Mouse (Mus musculus) heart, postnatal 4 days (tissue): ENCODE measurements around the gene AC141477.1. TPM values are rescaled to one million over a fixed set of nuclear protein-coding genes. Genes with fewer than 3 reads are reported as not detected.
A peak's percentile ranks its signal among the peaks of the same experiment; 100 is the strongest.

Source experiments
- DNase-seq: peaks from one replicate; pipeline ENCODE4 v3.0.0; 2021
- total RNA-seq, 2 experiments: library from RNA; stranded (reverse); gene quantifications; 2 replicates each; pipeline ENCODE4 v1.2.3; 2021

AC141477.1 gene
- not detected for total RNA-seq

DNA sequence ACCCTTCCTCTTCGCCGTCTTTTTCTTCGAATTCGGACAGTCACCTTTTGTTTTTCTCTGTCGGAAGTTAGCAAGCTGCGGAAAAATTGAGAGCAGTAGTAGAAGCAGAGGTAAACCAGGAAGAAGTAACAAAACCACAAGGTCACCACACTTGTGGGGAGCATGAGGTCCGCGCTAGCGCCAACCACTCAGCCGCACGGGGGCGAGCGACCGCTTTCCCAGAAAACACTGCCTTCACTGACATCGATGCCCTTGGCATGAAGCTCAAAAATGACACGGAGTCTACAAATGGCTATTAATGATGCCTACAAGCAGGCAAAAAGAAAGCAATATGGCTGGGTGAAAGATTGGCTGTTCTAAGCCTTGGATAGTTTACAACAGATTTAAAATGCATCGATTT, at the start of gene AC141477.1:
AC141477.1 (minus strand) TSS at position 164 of the 400 bp plus-strand sequence.
- no peak for DNase-seq

DNA sequence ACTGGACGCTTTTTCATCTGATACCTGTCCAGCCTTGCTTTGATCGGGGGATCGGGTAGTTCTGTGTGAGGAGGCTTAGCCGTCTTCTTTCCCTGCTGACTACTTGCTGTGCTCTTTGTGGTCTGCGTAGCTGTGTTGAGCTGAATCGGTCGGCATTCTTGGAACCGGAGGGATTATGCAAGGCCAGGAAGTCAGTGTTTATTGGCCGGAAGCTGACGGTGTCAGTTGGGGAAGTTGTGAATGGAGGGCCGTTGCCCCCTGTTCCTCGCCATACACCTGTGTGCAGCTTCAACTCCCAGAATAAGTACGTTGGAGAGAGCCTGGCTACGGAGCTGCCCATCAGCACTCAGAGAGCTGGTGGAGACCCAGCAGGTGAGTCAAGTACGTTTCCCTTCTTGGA, 49.0 kb upstream of the AC141477.1 start:
- no peak for DNase-seq

DNA sequence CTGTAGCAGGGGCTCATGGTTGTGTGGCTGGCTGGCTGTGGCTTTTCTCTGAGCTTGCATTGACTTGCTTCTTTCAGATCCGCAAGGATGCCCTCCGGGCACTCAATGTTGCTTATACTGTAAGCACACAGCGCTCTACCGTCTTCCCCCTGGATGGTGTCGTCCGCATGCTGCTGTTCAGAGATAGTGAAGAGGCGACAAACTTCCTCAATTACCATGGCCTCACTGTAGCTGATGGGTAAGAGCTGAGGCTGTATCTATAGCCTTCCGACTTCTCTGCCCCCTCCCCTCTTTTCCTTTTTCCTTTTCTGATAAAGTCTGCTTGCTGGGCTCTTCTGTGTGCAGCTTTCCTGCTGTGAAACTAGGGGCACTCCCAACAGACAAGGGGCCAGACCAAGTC, 48.0 kb upstream of the AC141477.1 start:
- DNase-seq, result no peak

DNA sequence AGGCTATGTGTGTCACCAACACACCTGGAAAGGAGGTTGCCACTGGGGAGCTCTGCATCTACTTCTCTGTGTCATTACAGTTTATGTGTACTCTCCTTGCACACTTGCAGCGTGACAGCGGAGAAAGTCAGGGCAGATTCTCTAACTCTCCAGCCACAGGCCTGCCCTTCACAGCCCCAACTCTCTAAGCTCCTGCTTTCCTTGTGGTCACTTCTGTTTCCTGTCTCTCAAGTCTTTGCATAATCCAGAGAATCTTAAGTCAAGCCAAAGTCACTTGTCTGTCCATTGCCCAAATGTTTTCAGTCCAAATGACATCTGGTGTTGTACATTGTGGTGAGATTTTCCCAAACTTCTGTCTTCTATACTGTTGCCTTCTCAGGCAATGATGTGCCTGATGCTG, 46.1 kb upstream of the AC141477.1 start:
- DNase-seq, result no peak

DNA sequence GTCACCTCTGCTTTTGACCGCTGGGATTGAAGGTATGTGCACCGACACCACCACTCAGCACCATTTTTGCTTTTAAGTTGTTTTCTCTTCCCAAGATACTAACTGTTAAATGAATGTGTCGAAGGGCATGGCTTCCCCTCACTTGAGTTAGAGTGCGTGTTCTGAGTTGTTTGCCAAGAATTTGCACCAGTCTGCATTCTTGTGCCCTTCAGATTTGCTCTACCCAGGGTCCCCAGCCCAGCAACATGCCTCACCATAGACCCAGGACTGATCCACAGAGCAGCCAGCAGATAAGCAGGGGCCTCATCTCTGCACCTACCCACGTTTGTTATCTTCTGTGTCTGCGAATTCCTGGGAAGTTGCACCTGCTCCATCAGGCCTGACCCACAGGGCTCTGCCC, 41.2 kb upstream of the AC141477.1 start:
- DNase-seq, result no peak

DNA sequence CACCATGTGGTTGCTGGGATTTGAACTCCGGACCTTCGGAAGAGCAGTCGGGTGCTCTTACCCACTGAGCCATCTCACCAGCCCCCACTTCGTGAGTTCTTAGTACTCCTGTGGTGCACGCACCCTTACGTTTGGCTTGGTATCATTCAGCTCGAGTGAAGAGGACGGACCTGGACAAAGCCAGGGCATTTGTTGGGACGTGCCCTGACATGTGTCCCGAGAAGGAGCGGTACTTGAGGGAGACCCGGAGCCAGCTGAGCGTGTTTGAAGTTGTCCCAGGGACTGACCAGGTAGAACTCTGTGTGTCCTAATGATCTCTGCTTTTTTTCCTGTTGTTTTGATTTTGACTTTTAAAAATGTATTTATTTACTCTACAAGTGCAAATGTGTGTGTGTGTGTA, 40.6 kb upstream of the AC141477.1 start:
- DNase-seq, result no peak

DNA sequence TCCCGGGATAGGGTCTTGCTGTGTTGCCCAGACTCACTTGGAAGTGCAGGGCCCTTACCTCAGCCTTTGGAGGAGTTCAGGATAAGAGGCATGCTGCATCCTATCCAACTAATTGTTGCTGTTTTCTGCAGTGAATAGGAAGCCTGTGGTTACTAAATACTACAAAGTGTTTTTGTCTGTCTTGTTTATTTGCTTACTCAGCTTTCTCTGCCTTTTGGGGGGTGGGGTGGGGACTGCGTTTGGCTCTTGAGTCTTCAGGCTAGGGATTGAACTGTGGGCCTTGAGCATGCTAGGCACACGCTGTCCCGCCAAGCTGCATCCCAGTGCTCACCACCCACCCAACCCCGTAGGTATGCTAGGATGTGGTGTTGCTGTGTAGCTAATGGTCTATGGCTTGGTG, 33.5 kb upstream of the AC141477.1 start:
- DNase-seq, result no peak

DNA sequence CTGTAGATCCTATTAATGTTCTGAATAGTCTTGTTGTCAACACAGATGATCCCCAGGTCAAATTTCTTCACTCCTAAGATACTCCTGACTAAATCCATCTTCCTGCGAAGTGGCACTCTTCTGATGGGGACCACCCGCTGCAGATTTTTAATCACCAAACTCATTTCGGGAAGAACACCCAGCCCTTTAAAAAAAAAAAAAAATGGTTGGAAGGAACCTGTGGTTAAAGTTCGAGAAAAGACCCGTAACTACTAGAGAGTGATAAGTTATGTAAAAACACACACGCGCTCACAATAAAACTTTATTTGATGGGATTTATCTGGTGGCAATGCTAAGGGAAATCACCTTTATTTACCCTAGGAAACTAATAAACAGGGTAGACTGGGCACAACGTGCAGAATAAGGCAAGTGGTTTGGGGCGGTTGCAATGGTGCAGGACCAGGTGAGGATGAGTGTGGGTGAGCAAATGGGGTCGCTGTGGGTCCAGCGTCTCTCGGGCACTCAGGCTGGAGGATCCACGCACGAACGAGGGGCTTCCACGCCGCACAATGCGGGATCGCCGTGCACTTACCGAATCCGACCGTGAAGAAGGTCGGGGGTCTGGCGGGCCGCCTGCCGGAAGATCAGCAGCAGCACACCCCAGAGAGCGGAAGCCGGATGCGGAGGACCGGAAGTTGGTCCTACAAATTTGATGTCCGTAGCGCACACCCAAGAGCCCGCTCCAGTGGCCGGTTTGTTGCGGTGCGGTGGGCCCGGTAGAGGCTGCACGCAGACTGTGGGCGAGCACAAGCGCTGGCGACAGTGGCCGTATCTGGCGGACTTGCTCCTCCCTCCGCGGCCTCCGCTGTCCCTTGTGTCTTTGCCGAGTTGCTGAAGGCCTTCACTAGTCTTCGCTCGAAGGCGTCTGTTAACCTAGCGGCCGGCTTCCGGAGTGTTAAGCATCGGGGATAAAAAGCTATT, 28.2 kb upstream of the AC141477.1 start, which contains the start of the genes Mcm3ap and Ybey:
Mcm3ap (plus strand) TSS at position 725 of the 960 bp plus-strand sequence.
Ybey (minus strand) TSS at position 912 of the 960 bp plus-strand sequence.
- peak; percentile 91 for DNase-seq

DNA sequence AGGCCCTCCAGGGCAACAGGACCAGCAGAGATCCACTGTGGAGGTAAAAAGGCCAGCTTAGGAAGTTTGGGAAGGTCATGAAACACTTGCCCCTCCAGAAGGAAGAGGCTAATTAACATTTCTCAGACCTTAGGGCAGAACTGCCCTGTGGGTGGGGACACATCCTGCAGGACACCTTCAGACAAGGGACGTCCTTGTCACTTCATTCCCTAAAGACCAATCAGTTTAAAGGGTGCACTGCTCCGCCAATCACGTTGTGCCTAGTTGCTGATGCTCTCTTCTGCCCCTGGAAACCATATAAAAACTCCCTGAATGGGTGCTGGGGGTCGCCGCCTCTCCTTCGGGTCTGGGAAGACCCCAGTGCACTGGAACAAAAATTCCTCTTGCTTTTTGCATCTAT, 22.5 kb upstream of the AC141477.1 start:
- no peak for DNase-seq

DNA sequence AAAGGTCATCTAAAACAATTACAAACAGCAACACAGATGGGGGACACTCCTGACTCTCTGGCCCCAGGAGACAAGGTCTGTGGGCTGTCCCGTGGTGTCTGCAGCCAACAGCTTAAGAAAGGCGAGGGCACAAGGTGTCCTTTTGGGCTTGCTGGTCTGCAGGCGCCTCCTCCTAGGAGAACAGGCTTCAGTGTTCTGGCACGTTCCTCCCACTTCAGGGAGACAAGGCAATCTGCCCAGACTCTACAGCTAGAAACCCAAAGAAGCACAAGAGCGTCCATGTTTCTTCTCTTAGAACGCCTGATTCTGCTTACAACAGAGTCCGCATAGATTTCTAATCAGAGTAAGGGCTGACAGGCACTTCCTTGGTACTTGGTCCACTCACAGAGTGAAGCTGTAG, 22.1 kb upstream of the AC141477.1 start:
- DNase-seq, result no peak

DNA sequence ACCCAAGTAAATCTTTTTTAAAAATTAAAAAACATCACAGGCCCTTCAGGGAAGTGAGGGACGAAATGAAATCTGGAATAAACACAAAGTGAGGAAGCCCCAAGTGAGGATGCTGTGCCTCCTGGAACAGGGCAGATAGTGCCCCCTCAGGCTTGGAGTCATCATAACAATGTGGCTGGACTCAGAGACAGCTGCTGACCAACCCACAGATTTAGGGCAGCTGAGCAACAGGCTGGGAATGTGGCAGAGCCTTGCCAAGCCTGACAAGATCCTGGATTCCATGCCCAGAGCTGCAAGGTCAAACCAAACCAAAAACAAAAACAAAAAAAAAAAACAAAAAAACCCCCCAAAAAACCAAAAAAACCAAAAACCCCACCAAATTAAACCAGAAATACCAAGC, 21.0 kb upstream of the AC141477.1 start:
- no peak for DNase-seq

DNA sequence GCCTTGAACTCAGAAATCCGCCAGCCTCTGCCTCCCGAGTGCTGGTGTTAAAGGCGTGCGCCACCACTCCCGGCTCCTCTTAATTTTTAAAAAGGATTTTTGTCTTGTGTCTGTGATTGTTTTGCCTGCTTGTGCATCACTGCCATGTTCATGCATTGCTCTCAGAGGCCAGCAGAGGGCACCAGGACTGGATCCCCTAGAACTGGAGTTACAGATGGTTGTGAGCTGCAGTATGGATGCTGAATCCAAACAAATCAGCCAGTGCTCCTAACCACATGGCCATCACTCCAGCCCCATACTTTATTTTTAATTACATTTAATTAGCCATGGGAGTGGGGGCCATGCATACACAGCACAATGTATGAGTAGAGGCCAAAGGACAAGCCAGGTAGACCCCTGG, 15.0 kb upstream of the AC141477.1 start:
- DNase-seq, result peak; percentile 72

DNA sequence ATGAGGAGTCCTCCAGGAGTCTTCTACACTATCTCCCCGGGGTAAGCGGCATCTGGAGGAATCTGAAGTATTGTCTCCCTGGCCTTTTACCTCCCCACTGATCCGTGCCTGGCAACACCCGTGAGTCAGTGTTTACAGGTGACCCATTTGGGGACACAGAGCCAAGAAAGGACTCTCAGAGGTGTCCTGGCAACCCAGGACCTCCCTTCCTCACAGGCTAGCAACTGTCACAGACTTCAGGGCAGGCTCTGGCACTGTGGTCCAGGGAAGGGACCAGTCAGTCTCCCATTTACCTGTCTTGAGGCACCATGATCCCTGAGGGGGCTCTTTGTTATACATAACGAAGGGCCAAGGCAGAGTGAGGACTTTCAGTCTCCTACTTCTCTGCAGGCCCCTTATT, 8.6 kb upstream of the AC141477.1 start, which contains the start of gene 2610028H24Rik:
2610028H24Rik (plus strand) TSS at position 231 of the 400 bp plus-strand sequence.
- no peak for DNase-seq

DNA sequence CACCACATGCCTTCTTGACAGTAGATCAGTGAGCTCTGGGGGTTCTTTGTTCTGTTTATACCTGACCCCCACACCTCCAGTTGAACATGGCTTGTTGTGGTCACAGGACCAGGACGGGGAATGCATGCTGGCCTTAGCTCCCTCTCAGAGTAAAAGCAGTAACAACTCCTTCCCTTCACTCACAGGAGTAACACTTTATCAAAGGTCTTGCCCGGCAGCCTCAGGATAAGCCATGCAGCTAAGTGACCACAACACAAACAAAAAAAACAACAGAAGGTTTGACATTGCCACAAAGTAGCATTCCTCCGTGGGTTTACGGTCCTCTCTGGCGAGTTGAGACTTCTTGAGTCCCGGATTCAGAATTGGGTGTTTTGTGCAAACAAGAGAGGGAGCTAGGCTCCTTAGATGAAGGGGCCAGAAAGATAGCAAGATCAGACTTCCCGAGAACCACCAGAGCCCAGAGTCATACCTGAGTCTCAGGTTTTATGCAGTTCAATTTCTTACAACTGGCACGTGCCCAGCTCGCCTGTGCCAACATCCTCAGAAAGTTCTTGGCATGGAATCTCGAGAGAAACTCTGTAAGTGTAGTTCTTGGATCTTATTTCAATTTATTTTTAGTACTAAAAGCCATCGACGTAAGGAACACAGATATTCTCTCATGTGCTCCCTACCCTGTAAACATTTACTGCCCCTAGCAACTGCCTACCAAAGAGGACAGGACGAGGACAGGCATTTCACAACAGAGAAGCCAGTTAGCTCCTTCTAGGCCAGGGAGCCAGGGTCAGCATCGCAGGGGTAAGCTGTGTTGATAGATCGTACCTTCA, 7.4 kb upstream of the AC141477.1 start:
- DNase-seq, result peak; percentile 68

DNA sequence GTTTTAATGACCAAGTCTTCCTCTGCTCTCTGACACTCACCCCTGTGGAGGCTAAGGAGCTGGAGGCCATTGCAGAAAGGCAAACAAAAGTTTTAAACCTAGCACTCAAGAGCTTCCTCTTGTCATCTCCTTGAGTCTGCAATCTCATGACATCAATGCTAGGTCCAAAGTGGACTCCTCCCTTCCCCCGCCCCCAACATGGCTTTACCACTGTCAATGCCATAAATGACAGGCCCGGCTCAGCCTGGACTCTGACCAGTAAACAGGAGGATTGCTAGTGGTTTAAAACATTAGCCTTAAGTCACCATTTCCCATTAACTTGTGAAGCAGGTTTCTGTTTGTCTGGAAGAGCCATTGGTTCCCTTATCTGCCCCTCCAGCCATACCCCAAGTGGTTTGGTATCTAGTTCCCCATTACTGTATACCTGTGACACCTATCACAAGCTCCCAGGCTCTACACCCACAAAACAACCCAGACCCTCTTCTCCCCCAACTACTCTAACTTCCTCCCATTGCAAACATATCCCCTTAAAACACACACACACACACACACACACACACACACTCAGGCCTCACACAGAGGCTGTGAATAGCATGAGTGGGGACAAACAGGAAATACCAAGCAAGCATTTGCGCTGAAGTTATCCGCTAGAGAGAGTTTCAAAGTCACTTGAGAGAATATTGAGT, 5.9 kb upstream of the AC141477.1 start:
- DNase-seq, result peak; percentile 39

DNA sequence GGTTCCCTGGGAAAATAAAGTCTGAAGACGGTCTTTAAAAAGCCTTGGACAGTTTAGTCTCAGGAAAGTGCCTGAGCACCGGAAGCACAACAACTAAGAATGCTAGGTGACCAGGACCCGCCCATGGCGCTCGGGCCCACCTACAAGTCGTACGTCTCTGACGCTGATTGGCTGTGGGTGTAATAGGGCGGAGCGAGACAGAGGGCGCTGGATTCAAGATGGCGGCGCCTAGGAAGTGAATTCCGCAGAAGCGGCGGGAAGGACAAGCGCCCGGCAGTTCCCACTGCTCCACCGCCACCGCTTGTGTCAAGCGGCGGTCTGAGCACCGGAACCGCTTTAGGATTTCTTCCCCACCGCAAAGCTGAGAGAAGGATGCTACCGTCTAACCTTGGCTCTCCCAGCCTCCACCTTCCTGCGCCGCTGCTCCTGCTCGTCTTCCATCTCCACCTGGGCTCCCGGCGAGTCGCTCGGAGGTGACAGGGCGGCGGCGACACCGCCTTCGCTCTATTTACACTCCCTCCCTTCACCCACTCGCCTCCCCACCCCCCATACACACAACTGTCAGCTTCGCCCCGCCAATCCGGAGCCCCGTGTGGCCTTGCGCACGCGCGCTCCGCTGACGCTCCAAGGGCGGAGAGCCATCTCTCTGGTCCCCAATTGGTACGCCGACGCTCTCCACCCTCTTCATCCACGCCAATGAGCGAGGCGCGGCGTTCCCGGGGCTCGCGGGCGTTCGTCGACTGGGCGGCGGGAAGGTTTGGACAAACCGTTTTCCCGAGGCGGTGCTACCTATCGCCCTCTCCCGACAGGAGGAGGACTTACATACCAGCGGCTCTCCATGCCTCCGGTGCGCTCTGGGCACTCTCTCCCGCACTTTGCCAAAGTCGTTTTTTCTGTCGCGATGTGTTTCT, 2.2 kb upstream of the AC141477.1 start, which contains the start of gene Pcnt:
Pcnt (minus strand) TSS at position 609 of the 911 bp plus-strand sequence.
- DNase-seq, result peak; percentile 98

DNA sequence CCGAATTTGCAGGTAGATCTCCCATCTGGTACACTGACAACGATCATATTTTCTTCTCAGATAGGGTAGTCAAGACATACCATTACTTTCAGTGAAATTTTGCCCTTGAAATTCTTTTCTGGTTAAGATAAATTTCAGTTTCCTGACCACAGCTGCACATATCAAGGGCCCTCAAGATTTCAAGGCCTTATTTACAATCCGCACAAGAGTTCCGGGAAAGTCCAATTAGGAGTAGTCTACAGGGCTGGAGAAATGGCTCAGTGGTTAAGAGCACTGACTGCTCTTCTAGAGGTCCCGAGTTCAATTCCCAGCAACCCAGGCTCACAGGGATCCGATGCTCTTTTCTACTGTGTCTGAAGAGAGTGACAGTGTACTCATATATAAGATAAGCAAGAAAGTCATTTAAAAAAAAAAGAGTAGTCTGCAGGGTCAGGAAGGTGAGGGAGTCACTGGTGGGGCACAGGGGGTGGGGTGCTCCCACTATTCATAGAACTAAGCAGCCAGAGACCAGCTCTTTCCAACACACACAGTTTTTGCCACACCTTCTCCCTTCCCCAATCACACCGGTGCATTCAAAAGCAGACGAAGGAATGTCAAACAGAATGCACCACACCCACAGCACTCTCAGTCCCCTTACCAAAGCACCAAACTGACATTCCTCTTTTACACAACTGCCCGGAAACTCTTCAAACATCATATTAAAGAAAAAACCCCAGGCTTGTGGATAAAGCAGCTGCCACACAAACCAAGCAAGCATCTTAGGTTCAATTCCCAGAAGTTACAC, 945 bp downstream of the AC141477.1 start:
- DNase-seq, result no peak

DNA sequence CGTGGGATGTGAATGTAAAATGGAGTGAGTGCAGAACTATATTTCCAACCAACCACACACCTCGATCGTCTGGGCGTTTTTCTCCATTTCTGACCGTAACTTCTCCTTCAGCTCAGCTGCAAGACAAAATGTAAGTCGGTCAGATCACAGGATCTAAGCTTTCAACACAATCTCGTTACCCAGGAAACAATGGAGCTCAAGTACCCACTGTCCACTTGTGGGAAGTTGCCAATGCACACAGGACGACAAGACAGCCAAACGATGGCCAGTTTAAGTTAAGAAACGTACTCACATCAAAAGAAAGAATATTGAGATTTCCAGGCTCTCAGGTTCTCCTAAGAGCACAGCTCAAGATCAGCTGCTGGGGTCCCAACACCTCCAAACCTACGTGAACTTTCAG, 6.3 kb downstream of the AC141477.1 start:
- DNase-seq, result no peak

DNA sequence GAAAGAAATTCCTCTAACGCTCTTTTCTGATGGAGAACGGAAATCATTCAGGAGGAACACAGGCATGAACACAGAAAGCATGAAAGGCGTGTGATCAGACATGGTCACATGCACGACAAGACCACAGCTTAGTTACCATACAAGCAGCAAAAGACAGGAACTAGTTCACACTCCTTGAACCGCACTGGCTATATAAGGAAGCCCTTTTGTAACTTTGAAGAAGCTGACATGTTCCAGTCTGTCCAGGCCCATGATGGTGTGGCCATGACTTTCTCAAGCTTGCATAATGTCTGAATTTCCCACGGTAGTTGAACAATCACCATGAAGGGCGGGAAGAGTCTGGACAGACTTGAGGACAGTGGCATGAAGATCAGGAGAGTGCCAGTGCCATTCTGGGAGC, 14.6 kb downstream of the AC141477.1 start:
- no peak for DNase-seq

DNA sequence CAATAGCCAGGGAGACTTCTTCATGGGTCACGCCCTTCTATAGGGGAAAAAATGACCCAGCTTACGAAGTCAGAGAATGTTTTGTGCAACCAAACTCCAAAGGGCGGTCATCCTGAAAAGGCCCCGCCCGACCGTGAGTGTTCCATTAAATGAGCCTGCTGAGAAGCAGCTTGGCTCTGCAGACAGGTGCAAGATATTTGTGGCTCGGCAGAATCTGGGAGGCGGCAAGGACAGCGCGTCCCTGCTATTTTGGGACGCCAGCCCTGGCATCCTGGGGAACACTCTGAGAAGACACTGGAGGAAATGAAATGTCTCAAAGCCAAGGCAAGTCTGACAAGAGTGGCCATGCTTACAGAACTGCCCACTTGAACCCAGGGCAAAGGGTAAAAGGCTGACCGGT, 23.4 kb downstream of the AC141477.1 start:
- DNase-seq, result peak; percentile 63
